Mouse (Mus musculus) midbrain, embryonic 13.5 days (tissue): ENCODE measurements around the gene Clk2. TPM values are rescaled to one million over a fixed set of nuclear protein-coding genes. Genes with fewer than 3 reads are reported as not detected.

ENCODE experiments used
- polyA plus RNA-seq: library from polyadenylated mRNA; unstranded; fragments of >200 nt; fragmentation: Nextera tagmentation; extraction: Ambion mirVana; gene quantifications from 2 replicates; pipeline ENCODE4 v1.2.1, GENCODE M21; 2015

The Clk2 gene
- polyA plus RNA-seq, 1 experiment from 2014 or later: 32.9 TPM

Other genes starting within 250 kb of the Clk2 start
- 22.2 and 23.0 TPM in 2 replicates for gene Ash1l, start 214.2 kb upstream of the Clk2 start, polyA plus RNA-seq
- gene Dap3, start 213.6 kb upstream of the Clk2 start, polyA plus RNA-seq: 128 and 131 TPM in 2 replicates
- 59.8 and 69.5 TPM in 2 replicates for gene Rusc1, start 71.5 kb upstream of the Clk2 start, polyA plus RNA-seq
- not detected in 2 replicates for gene Gm43738, start 63.7 kb upstream of the Clk2 start, polyA plus RNA-seq
- gene Fdps, start 62.8 kb upstream of the Clk2 start, polyA plus RNA-seq: 351 and 358 TPM in 2 replicates
- 0.24 TPM in 1 of 2 replicates, not detected in the other for gene Pklr, start 28.7 kb upstream of the Clk2 start, polyA plus RNA-seq
- gene Hcn3, start 4.6 kb upstream of the Clk2 start, polyA plus RNA-seq: 28.9 and 32.3 TPM in 2 replicates
- 110 and 116 TPM in 2 replicates for gene Scamp3, start 12.7 kb downstream of the Clk2 start, polyA plus RNA-seq
- gene Fam189b, start 18.3 kb downstream of the Clk2 start, polyA plus RNA-seq: 27.5 and 31.3 TPM in 2 replicates
- 43.5 and 46.7 TPM in 2 replicates for gene Gba, start 38.1 kb downstream of the Clk2 start, polyA plus RNA-seq
- gene Thbs3, start 50.4 kb downstream of the Clk2 start, polyA plus RNA-seq: 82.9 and 86.2 TPM in 2 replicates
- gene Mtx1, start 62.3 kb downstream of the Clk2 start, polyA plus RNA-seq: 158 and 165 TPM in 2 replicates
- gene Muc1, start 64.3 kb downstream of the Clk2 start, polyA plus RNA-seq: 3.2 and 3.4 TPM in 2 replicates
- gene Krtcap2, start 81.2 kb downstream of the Clk2 start, polyA plus RNA-seq: 205 and 209 TPM in 2 replicates
- gene Trim46, start 81.5 kb downstream of the Clk2 start, polyA plus RNA-seq: 58.6 and 59.4 TPM in 2 replicates
- 74.6 and 75.9 TPM in 2 replicates for gene Dpm3, start 94.6 kb downstream of the Clk2 start, polyA plus RNA-seq
- 31.8 and 37.5 TPM in 2 replicates for gene Slc50a1, start 105.8 kb downstream of the Clk2 start, polyA plus RNA-seq
- gene Efna1, start 116.3 kb downstream of the Clk2 start, polyA plus RNA-seq: 9.7 and 10.7 TPM in 2 replicates
- 21.8 and 22.5 TPM in 2 replicates for gene Efna3, start 158.2 kb downstream of the Clk2 start, polyA plus RNA-seq
- 8.8 and 11.4 TPM in 2 replicates for gene Efna4, start 173.2 kb downstream of the Clk2 start, polyA plus RNA-seq
- gene Adam15, start 185.2 kb downstream of the Clk2 start, polyA plus RNA-seq: 28.2 and 34.2 TPM in 2 replicates
- 0.19 and 0.24 TPM in 2 replicates for gene Dcst2, start 197.2 kb downstream of the Clk2 start, polyA plus RNA-seq
- 0.88 and 0.93 TPM in 2 replicates for gene Dcst1, start 200.5 kb downstream of the Clk2 start, polyA plus RNA-seq
- gene Zbtb7b, start 230.0 kb downstream of the Clk2 start, polyA plus RNA-seq: 0.45 and 0.54 TPM in 2 replicates
- 1.5 TPM in 1 of 2 replicates, not detected in the other for gene Lenep, start 238.0 kb downstream of the Clk2 start, polyA plus RNA-seq
- gene Flad1, start 247.1 kb downstream of the Clk2 start, polyA plus RNA-seq: 37.2 and 37.8 TPM in 2 replicates